Mouse (Mus musculus) monocyte, adult 5-6 weeks (primary cell): ENCODE data around the gene Olfr851. TPM values are rescaled to one million over a fixed set of nuclear protein-coding genes. Genes with fewer than 3 reads are reported as not detected.

Experiments
- ATAC-seq: fragments of 153-309, 156-312 bp; replicated peaks from 2 replicates; pipeline ENCODE4 v1.8.0; 2017; ENCODE audit warnings: mild to moderate bottlenecking; ENCODE audit not compliant: low TSS enrichment, insufficient number of reproducible peaks, severe bottlenecking, poor library complexity, low FRiP score
- total RNA-seq: library from RNA; stranded (forward); fragments of 200-1000, 200-491, 200-594 nt; gene quantifications from 3 replicates; pipeline ENCODE4 v1.2.3, GENCODE M21; 2017

Olfr851 gene
- total RNA-seq = not detected in 3 replicates

GRCm38 (mm10) chr9:19492995-19493394, at the start of gene Olfr851:
TSS of gene Olfr851 (plus strand) at chr9:19493295.
- ATAC-seq = no peak

- ATAC-seq = no peak
These were observed 14.9 kb upstream of the Olfr851 start, which contains the start of gene Olfr850 for GRCm38 (mm10) chr9:19478148-19478547. TSS of gene Olfr850 (minus strand) at chr9:19478248.

GRCm38 (mm10) chr9:19540976-19541375, 47.9 kb downstream of the Olfr851 start, which contains the start of gene Olfr853:
TSS of gene Olfr853 (minus strand) at chr9:19541076.
- no peak for ATAC-seq

Other genes starting within 250 kb of the Olfr851 start
- not detected in 3 replicates for gene Olfr843, start 241.3 kb upstream of the Olfr851 start, total RNA-seq
- gene Olfr844, start 176.9 kb upstream of the Olfr851 start, total RNA-seq = not detected in 3 replicates
- gene Olfr845, start 156.8 kb upstream of the Olfr851 start, total RNA-seq = not detected in 3 replicates
- gene Olfr846, start 129.3 kb upstream of the Olfr851 start, total RNA-seq = not detected in 3 replicates
- not detected in 3 replicates for gene Olfr847, start 114.6 kb upstream of the Olfr851 start, total RNA-seq
- gene Olfr849, start 53.0 kb upstream of the Olfr851 start, total RNA-seq = not detected in 3 replicates
- gene Olfr850, start 15.0 kb upstream of the Olfr851 start, total RNA-seq = not detected in 3 replicates
- gene Olfr853, start 47.8 kb downstream of the Olfr851 start, total RNA-seq = not detected in 3 replicates
- not detected in 3 replicates for gene Olfr854, start 74.1 kb downstream of the Olfr851 start, total RNA-seq
- not detected in 3 replicates for gene Olfr855, start 89.3 kb downstream of the Olfr851 start, total RNA-seq
- gene Zfp317, start 128.8 kb downstream of the Olfr851 start, total RNA-seq = 29.2 to 32.8 TPM (median 31.3 TPM) in 3 replicates
- gene Olfr857, start 216.1 kb downstream of the Olfr851 start, total RNA-seq = not detected in 3 replicates